Mouse (Mus musculus) adrenal gland (tissue): ENCODE results near the gene Nop58.
"Not testable (repeated sequence)": the region's sequence is repeated elsewhere in the genome, so short reads cannot be mapped to it uniquely, and the experiment has no call there.

Source experiments
- intact Hi-C: fragments of 180-260 bp; cut with DNase I; formaldehyde crosslinking; loops from one replicate; pipeline ENCODE4 v1.15.1; 2025

Gene Nop58

DNA sequence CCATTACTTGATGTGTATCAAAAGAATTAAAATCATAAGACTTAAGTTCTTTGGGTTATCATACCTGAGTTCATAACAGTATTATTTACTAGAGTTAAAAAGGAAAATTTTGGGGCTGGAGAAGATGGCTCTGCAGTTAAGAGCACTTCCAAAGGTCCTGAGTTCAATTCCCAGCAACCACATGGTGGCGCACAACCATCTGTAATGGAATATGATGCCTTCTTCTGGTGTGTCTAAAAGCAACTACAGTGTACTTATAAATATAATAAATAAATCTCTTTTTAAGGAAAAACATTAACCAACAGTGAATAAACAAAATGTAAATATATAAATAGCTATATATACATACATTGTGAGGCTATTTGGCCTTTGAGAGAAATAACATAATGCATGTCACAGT lies 17.0 kb downstream of the Nop58 start:
- intact Hi-C loops = loop anchor here (10.0 kb wide), 1 partner anchor 57 kb away; no protein-coding TSS in a partner anchor

DNA sequence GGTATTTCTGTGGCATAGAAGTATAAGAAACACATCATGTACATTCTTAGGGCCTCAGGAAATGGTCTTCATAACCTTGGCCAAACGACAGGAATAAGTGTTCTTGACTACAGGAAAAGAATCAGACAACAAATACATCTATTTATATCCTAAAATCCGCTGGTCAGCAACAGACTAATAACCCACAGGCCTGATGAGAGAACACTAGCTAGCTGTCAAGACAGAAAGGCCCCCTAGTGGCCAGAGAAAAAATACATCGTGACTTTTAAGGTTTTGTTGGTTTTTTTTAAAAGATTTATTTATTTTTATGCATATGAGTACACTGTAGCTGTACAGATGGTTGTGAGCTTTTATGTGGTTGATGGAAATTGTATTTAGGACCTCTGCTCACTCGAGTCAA lies 35.1 kb downstream of the Nop58 start:
- intact Hi-C loops = no loop called here

DNA sequence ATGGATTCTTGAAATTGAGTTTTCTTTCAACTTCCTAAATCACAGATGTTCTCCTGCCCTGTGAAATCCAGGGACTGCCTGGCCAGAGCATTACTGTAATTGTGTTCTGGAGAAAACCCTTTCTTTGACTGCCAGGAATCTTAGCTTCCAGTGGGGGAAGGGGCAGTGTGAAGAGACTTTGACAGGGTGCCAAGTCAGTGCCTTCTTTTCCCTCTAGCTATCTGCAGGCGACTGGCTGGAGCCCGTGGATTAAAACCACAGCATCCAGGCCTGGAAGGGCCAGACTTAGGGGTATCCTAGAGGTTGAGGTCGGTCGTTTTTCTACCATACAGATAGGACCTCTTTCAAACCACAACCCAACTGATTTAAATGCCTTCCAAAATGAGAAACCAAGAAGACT lies 40.9 kb downstream of the Nop58 start:
- intact Hi-C loops = no loop called here

DNA sequence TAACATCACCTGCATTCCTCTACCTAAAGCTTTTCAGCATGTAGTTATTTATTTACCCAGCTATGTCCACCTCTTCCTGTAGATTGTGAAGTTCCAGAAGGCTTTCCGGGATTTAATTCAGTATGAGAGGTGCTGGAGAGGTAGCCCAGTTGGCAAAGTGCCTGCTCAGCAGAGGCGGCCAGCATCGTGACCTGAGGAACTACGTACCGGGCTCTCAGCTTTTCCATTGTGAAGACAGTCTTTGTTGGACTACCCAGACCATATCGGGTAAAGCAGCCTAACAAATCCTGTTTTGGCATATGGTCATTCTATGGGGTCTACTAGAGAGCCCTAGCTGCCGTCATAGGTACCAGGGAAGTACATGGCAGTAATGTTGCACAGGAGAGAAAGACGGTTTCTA lies 45.3 kb downstream of the Nop58 start:
- intact Hi-C loops = no loop called here

DNA sequence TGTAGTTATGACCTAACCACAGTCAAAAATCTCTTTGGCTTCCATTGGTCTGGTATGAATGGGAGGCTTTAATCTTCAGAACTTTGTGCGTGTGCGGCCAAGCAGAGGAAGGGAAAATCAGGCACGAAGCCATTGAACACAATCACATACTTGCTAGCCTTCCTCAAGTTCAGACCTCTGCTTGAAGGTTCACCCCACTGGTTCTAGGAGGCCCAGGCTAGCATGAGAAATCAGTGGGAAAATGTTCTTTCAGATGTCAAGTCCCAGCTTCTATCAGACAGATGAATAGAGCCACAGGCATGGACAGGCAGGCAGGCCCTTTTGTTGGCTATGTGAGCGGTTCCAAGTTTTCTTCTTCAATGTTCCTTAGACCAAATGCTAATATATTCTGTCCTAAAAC lies 46.0 kb downstream of the Nop58 start:
- intact Hi-C loops = no loop called here

DNA sequence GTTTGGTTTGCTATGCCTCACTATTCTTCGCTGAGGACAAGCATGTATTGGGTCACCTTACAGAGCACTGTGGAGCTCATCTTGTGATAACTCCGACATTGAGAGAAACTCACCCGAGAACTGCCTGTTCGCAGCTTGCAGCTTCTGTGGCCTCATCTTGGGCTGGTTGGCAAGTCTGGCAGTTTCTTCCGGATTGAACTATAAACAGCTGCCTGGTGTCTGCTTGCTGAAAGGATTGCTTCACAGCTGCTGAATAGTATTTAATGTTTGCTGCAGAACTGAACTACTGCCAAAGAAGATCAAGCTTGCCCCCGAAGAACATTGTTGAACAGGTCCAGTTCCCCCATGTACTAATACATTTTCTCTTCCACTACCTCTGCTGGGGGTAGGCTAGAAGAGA lies 49.3 kb downstream of the Nop58 start:
- intact Hi-C loops = no loop called here

DNA sequence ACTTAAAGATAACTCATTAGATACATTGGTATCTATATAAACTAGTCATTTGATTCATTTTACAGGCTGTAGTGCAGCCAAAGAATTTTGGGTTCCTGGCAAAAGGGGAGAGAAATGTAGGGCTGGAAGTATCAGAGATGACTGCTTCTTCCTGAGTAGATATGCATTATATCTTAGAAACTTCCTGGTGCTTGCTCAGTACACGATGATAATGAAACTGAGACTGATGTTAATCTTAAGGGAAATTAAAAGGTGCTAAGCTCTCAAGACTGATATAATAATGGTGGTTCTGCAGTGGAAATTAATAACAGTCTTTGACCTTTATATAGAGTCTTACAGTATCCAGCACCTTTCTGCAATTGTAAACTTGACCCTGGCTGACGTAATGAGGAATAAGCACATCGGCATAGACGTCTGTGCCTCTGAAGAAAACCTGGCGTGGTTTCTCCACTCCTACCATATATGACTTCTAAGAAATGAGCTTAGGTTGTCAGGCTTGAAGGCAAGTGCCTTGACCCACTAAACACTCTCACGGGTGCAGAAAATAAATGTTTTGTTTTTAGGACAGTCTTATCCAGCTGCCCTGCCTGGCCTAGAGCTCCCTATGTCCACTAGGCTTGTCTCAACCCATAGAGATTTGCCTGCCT lies 54.1 kb downstream of the Nop58 start:
- intact Hi-C loops = no loop called here

DNA sequence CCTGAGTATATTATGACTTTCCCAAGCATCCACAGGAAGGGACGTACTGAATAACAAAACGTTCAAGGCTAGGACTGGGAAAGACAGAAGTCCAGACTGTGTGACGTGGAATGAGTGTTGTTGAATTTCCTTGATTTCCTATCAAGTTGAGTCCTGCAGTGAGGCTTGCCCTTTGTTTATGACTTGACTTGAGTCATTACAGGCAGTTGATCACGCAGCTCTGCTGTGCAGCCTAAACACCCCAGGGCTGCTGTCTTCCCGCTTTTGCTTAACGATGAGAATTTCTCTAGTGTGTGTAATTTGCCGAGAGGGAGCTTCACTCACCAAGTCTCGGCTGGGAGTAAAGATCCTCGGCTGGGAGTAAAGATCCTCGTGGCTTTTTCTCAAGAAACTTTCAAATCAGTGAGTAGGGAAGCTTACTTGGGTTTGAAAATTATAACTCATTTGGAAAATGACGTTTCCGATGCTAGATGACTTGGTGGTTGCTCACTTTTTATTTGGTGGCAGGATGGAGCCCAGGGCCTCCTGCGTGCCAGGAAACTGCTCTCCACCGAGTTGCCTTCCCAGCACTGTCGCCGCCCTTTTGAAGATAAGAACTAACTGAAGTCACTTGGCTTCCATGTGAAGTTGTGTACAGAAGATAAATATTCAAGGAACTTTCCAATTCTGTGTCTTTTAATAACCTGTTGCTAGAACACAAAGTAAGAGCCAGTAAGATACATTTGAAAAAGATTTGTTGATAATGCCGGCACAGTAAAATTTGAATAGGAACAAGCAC lies 55.0 kb downstream of the Nop58 start:
- intact Hi-C loops = no loop called here

DNA sequence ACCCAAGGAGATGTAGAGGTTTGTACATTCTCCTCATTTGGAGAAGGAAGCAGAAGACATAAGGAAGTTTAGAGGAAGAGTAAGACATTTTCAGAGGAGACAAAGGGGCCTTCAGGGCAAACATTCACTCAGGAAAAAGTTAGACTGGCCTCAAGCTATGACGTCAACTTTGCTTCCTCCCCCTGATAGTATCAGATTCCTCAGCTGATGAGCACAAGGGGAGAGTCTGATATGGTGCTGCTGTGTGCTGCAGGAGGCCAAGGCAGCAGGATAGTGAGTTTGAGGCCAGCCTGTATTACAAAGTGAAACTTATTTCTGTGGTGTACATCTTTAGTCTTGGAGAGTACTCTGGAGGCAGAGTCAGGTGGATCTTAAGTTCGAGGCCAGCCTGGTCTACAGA lies 64.3 kb downstream of the Nop58 start:
- intact Hi-C loops = no loop called here

DNA sequence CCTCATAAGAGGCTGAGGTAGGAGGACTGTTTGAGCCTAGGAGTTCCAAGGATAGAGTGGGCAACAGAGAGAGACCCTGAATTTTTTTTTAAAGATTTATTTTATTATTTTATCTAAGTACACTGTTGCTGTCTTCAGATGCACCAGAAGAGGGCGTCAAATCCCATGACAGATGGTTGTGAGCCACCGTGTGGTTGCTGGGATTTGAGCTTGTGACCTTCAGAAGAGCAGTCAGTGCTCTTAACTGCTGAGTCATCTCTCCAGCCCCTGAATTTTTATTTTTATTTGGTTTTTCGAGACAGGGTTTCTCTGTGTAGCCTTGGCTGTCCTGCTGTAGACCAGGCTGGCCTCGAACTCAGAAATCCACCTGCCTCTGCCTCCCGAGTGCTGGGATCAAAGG lies 65.0 kb downstream of the Nop58 start:
- intact Hi-C loops = not testable (repeated sequence)

DNA sequence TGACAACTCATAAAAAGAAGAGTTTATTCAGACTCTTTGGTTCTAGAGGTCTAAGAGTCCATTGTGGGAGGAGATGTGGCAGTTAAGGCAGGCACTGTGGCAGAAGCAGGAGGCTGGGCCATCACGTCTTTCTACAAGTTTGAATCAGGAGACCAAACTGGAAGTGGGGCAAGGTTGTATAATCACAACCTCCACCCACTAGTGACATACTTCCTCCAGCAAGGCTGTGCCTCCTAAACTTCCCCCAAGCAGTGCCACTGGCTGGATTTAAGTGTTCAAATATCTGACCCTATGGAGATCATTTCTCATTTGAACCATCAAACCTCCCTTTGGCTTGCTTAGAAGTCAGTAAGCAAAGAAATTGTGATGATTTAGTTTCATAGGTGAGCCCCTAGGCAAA lies 70.5 kb downstream of the Nop58 start:
- intact Hi-C loops = no loop called here

DNA sequence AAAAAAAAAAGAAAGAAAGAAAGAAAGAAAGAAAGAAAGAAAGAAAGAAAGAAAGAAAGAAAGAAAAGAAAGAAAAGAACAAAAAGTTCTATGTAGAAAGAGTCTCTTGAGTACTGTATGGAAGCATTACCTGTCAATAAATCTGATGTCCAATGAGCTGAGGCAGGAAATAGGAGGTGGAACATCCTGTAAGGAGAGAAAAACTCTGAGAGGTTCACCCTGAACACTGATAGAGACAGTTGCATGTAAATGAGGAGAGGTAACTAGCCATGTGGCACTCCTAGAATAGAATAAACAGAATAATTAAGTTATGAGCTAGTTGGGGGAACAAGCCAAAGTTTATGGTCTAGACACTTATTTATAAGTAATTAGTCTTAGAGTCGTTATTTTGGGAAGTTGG lies 73.6 kb downstream of the Nop58 start:
- intact Hi-C loops = no loop called here

DNA sequence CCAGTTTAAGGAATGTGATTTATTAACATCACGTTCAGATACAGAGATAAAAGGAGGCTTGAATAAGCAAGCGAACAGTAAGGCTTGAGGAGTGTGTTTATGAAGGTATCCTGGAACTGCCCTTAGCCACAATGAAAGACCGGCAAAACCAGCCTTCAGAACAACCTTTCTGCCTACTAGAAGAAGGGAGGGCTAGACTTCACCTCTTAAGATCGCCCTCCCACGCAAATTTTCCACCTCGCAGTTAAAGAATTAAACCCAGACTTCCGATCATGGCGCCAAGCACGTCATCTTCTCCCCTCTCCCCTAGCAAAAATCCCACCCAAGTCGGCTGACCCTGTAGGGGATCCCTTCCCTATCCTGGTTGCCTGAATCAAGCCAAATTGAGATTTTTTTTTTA lies 77.4 kb downstream of the Nop58 start:
- intact Hi-C loops = loop anchor here (10.0 kb wide), 1 partner anchor 83 kb away; no protein-coding TSS in a partner anchor

DNA sequence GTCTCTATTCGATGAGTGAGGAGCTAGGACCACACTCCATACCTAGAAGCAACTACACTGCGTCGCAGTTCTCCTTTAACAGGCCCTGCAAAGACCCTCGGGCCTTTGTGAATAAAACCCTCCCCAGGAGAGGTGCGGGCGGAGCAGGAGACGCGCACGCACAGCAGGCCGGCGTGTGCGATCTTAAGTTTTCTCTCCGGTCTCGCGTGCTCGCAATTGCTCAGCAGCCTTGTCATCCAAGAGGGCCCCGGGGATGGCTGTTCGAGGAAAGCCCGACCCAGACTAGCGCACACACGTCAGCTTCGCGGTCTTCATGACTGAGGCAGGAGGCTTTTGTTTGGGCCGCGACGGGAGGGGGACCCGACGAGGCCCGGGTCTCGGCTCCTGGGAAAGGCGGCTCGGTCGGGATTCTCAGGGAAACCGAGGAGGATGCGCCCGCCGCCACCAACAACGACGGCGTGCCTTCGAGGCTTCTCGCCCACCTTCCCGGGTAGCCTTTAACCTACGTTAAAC lies 77.9 kb downstream of the Nop58 start:
- intact Hi-C loops = loop anchor here (10.0 kb wide), 1 partner anchor 82 kb away; no protein-coding TSS in a partner anchor

DNA sequence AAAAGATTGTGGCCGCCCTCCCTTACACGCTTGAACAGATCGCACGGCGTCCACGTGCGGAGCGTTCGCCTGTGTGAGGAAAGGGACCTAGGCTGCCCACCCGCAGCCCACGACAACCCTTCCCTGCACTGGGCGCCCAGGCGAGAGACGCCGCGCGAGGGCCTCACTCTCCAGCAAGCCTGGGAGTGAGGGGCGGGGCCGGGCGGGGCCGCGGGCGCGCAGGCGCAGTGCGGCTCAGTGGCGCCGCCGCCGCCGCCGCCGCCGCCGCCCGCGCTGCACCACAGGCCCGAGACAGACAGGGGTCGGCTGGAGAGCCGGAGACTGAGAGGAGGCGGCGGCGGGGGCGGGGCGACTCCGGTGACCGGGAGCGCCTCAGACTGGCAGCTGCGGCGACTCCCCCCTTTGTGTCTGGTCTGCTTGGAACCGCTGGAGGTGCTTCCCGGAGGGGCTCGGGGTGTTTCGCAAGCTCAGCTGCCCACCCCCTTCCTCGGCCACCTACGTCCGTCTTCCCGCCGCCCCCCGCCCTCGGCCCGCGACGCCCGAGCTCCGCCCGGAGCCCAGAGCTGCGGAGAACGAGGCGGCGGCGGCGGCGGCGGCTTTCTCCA lies 78.5 kb downstream of the Nop58 start, which contains the start of gene Bmpr2:
Gene Bmpr2, plus strand, starts transcription at position 237 of the 605 bp plus-strand sequence.
- intact Hi-C loops = loop anchor here (10.0 kb wide), 1 partner anchor 82 kb away; no protein-coding TSS in a partner anchor

DNA sequence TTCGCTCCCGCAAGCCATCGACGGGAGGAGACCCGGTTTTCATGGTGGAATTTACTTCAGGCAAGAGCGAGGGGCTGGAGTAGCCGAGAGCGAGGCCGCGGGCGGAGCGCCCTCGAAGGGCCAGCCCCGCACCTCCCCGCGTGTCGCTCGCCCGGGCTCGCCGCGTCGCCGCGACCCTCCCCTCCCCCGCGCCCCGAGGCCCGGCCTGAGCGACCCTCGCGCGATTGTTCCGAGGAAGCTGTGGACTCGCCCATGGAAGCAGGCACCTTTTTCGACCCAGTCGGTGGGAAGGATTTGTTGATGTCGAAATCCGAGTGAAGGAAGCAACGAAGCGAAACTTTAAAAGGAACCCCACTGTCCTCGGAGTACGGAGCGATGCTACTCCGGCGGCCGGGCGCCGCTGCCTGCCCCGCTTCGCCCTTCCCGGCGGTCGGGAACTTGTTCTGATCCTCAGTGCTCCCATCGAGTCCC lies 79.0 kb downstream of the Nop58 start:
- intact Hi-C loops = loop anchor here (10.0 kb wide), 1 partner anchor 81 kb away; no protein-coding TSS in a partner anchor

DNA sequence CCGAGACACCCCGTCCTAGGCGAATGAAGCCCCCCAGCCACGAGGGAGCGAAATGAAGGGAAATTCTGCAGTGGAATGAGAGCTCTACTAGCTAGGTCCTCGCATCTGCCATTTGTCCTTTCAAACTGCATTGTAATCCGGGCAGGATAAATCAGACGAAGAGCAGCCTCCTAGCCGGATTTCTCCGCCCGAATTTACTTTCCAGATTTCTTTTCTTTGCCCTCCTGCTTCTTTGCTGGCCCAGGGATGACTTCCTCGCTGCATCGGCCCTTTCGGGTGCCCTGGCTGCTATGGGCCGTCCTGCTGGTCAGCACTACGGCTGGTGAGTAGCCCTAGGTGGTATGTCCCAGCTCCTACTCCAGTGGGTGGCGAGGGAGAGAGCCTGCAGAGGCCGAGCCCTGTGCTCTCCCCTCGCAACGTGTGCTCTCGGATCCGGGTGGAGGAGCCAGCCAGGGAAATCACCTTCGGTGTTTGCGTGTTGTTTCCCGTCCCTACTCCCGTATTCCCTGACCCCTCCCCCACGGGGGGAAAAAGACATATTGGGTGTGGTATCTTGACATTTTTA lies 79.7 kb downstream of the Nop58 start:
- intact Hi-C loops = loop anchor here (10.0 kb wide), 1 partner anchor 80 kb away; no protein-coding TSS in a partner anchor

DNA sequence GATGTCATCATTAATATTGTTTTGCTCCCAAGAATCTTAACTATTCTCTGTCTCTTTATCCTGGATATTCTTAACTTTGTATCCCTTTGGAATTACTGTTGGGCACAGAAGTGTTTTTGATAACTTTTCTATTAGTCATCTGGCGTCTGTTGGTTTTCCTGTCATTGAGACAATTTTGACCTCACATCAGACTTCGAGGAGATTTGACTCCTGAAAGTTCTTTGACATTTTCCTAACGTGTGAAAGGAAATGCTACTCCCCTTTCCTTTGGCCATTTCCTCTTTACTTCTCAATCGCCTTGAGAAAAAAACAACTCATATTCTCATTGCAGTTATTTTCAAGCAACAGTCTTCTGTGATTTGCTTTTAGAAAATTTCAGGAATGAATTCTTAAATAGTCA lies 80.5 kb downstream of the Nop58 start:
- intact Hi-C loops = loop anchor here (10.0 kb wide), 1 partner anchor 80 kb away; no protein-coding TSS in a partner anchor

DNA sequence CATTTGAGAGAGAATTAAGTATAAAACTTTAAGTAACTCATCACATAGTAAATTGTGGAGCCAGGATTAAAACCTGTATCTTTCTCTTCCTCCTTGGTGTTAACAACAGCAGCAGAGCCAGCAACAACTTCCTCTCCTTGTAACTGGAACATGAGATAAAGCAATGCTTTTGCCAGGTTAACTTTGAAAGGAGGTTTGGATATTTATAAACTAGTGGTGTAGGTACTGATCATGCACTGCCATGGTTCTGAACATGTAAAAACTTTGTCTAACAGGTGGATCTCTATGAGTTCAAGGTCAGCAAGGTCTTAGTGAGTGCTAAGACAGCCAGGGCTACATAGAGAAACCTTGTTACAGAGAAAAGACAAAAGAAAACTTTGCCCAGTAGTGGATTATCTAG lies 81.9 kb downstream of the Nop58 start:
- intact Hi-C loops = loop anchor here (10.0 kb wide), 1 partner anchor 78 kb away; no protein-coding TSS in a partner anchor
